Mouse (Mus musculus) adrenal gland, postnatal 36 days (tissue): Measurements from ENCODE around the gene Plin1. TPM values are rescaled to one million over a fixed set of nuclear protein-coding genes. Genes with fewer than 3 reads are reported as not detected.

Experiments
- DNase-seq, 2 experiments: peaks; one replicate each; pipeline ENCODE4 v3.0.0; 2021; ENCODE audit warnings: mixed read lengths in 1 of 2
- long read RNA-seq, 2 experiments: library from polyadenylated mRNA; stranded (forward); transcript quantifications; one replicate each; pipeline ENCODE4 v2.0.0; 2021; ENCODE audit warnings: borderline sequencing depth in 2 of 2
- total RNA-seq, 2 experiments: library from RNA; stranded (reverse); gene quantifications; 2 replicates each; pipeline ENCODE4 v1.2.3; 2021

The Plin1 gene
- 100 to 1,000 TPM; 500 to 527 TPM for total RNA-seq
- long read RNA-seq, experiment 1, transcript Plin1-202 (8 exons, 1,841 nt) = minor isoform, 64 of 398 reads
- long read RNA-seq, experiment 1, transcript Plin1-201 (9 exons, 1,916 nt) = minor isoform, 50 of 398 reads
- long read RNA-seq, experiment 1, transcript Plin1-206 (9 exons, 2,817 nt) = major isoform, 111 of 398 reads
- long read RNA-seq, experiment 1, partial matches to known transcripts = 80 of 398 reads
- long read RNA-seq, experiment 1, other reads (novel, unspliced or antisense) = 91 of 398 reads
- long read RNA-seq, experiment 2, transcript Plin1-206 (9 exons, 2,817 nt) = major isoform, 47 of 201 reads
- long read RNA-seq, experiment 2, transcript Plin1-201 (9 exons, 1,916 nt) = minor isoform, 15 of 201 reads
- long read RNA-seq, experiment 2, transcript Plin1-202 (8 exons, 1,841 nt) = minor isoform, 28 of 201 reads
- long read RNA-seq, experiment 2, partial matches to known transcripts = 63 of 201 reads
- long read RNA-seq, experiment 2, other reads (novel, unspliced or antisense) = 47 of 201 reads

- DNase-seq = peak in 1 of 2 experiments; percentile 58
These were observed at the start of gene Plin1 for GRCm38 (mm10) chr7:79732622-79733021. Plin1 (minus strand) TSS chr7:79732903.

GRCm38 (mm10) chr7:79782516-79782855 is 49.8 kb upstream of the Plin1 start:
- DNase-seq = no peak

GRCm38 (mm10) chr7:79781826-79782515 is 49.3 kb upstream of the Plin1 start:
- peak in 1 of 2 experiments; percentile 61 for DNase-seq

GRCm38 (mm10) chr7:79780647-79781626 is 48.2 kb upstream of the Plin1 start:
- DNase-seq = peak; percentile 79 to 86

- DNase-seq = peak; percentile 32 to 35
These were observed 39.1 kb upstream of the Plin1 start for GRCm38 (mm10) chr7:79771561-79772512.

- DNase-seq = no peak
These were observed 37.0 kb upstream of the Plin1 start for GRCm38 (mm10) chr7:79769664-79770063.

- no peak for DNase-seq
These were observed 33.3 kb upstream of the Plin1 start for GRCm38 (mm10) chr7:79765991-79766390.

- peak in 1 of 2 experiments; percentile 13 for DNase-seq
These were observed 29.4 kb upstream of the Plin1 start for GRCm38 (mm10) chr7:79762106-79762505.

- peak; percentile 19 to 52 for DNase-seq
These were observed 28.6 kb upstream of the Plin1 start for GRCm38 (mm10) chr7:79761124-79761876.

GRCm38 (mm10) chr7:79759766-79760165 is 27.1 kb upstream of the Plin1 start:
- no peak for DNase-seq

GRCm38 (mm10) chr7:79758176-79758575 is 25.5 kb upstream of the Plin1 start:
- DNase-seq = peak; percentile 51 to 72

- DNase-seq = no peak
These were observed 23.6 kb upstream of the Plin1 start for GRCm38 (mm10) chr7:79756334-79756733.

GRCm38 (mm10) chr7:79749511-79749910 is 16.8 kb upstream of the Plin1 start:
- DNase-seq = no peak

GRCm38 (mm10) chr7:79747659-79748058 is 15.0 kb upstream of the Plin1 start:
- no peak for DNase-seq

GRCm38 (mm10) chr7:79744585-79744984 is 11.9 kb upstream of the Plin1 start:
- DNase-seq = no peak

- no peak for DNase-seq
These were observed 11.3 kb upstream of the Plin1 start for GRCm38 (mm10) chr7:79744051-79744450.

- DNase-seq = peak; percentile 91 to 92
These were observed 10.2 kb upstream of the Plin1 start, which contains the start of the genes Pex11a and Wdr93 for GRCm38 (mm10) chr7:79742659-79743536. Pex11a (minus strand) TSS chr7:79743131. Wdr93 (plus strand) TSS chr7:79743163.

GRCm38 (mm10) chr7:79742277-79742658 is 9.6 kb upstream of the Plin1 start:
- no peak for DNase-seq

GRCm38 (mm10) chr7:79740279-79740678 is 7.6 kb upstream of the Plin1 start:
- no peak for DNase-seq
